Mouse (Mus musculus) kidney, postnatal 14 days (tissue): Measurements from ENCODE around the gene Ash1l.
A peak's percentile ranks its signal among the peaks of the same experiment; 100 is the strongest.

Experiments
- DNase-seq: peaks from one replicate; pipeline ENCODE4 v3.0.0; 2022; ENCODE audit warnings: mixed read lengths

The Ash1l gene

GRCm38 (mm10) chr3:88950576-88951326, at the start of gene Ash1l, which contains the start of gene Dap3:
Gene Ash1l, plus strand, starts transcription at chr3:88950622.
Gene Dap3, minus strand, starts transcription at chr3:88951181.
- peak; percentile 83 for DNase-seq

GRCm38 (mm10) chr3:88904803-88905202, 45.6 kb upstream of the Ash1l start:
- DNase-seq, result no peak

GRCm38 (mm10) chr3:88905209-88905608, 45.2 kb upstream of the Ash1l start:
- no peak for DNase-seq

DNA sequence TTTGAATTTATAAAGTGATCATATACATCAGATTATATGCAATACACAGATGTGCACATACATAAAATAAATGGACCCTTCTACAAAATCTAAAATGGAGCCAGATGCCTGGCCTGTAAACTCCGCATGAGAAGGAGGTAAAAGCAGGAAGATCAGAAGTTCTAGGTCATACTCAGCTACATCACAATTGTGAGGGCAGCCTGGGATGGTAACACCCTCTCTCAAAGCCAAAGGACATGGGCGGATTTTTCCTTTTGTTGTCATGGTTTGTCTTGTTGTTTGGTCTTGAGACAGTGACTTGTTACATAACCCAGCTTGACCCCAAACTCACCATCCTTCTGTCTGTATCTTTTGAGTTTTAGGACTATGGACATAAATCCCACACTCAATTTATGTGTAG, 44.7 kb upstream of the Ash1l start:
- DNase-seq, result no peak

DNA sequence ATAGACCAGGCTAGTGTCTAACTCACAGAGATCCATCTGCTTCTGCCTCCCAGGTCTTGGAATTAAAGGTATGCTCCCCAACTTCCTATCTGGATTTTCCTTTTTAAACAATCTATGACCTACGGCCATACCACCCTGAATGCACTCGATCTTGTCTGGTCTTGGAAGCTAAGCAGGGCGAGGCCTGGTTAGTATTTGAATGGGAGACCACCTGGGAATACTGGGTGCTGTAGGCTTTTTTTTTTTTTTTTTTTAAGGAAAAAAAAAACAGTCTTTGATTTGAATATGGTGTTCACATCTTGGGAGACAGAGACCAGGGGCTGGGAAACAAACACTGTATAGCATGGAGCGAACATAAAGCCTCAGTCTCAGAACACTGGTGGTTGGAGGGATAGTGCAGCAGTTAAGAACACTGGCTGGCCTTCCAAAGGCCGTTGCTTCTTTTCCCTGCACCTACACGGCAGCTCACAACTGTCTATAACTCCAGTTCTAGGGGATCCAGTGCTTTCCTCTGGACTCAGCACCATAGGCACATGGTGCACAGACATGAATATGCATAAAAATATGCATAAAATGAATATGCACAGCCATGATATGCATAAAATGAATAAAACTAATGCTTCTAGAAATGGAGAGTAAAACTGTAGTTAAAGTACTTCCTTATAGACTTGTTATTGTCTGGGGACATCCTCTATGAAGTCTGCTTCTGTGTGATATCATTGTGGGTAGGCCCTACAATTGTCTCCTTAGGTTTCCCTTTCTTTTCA, 43.8 kb upstream of the Ash1l start:
- no peak for DNase-seq

DNA sequence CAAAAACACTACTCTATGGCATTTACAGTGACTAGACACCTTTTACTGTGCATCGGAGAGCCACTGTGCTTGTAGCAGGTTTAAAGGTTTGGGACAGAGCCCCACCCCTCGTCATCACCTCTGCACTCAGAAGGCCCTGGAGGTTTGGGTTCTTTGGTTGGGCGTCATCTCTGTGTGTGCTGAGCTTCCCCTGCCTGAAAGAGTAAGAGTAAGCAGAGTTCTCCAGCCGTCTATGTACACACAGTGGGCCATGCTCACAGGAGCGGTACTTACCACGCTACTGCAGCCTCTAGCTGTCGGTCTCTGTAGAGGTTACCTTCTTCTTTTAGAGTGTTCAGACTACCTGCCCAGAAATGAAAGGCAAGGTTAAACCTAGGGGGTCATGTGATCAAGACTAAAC, 37.8 kb upstream of the Ash1l start:
- DNase-seq, result no peak

DNA sequence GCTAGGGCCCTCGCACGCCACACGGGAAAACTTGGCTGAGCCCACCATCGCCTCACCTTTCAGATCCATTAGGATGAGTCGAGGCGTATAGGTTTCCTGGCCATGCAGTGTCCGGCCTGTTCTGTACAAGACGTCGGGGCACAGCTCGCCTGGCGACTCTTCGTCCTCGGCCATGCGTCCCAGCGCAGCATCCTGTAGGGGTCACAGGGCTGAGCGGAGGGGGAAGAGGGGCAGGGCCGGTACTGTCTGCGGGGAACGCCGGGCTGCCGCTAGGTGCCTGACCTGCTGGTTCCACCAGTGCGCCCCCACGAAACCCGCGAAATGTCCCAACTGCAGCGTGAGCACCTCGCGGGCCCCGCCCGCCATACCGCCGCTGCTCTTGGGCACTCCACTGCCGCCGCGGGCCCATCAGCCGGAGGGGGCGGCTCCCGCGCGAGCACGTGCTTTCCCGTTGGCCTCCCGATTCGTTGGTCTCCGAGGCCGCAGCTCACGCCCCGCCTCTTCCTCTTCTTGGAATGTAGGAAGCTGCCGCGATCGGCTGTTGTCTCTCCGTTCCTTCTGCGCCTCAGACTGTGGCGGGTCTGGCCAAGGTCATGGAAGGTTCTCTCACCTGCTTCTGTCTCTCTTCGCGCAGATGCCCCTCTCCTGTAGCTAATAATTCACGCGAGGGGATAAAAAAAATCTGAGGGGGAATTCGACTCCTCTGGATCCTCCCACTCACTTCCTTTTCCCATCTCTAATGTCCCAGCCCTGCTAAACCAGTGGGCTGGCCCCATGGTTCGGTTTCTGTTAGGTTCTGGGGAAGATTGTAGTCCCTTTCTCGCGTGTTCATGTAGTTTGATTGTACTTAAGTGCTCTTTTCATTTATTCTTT, 36.7 kb upstream of the Ash1l start, which contains the start of gene Msto1:
Gene Msto1, minus strand, starts transcription at position 489 of the 873 bp plus-strand sequence.
- peak; percentile 95 for DNase-seq

GRCm38 (mm10) chr3:88914384-88914810, 36.0 kb upstream of the Ash1l start:
- no peak for DNase-seq

- peak; percentile 33 for DNase-seq
Measured at GRCm38 (mm10) chr3:88918981-88919380, 31.4 kb upstream of the Ash1l start.

- DNase-seq, result no peak
Measured at GRCm38 (mm10) chr3:88921411-88921810, 29.0 kb upstream of the Ash1l start.

- no peak for DNase-seq
Measured at GRCm38 (mm10) chr3:88923989-88924591, 26.3 kb upstream of the Ash1l start.

DNA sequence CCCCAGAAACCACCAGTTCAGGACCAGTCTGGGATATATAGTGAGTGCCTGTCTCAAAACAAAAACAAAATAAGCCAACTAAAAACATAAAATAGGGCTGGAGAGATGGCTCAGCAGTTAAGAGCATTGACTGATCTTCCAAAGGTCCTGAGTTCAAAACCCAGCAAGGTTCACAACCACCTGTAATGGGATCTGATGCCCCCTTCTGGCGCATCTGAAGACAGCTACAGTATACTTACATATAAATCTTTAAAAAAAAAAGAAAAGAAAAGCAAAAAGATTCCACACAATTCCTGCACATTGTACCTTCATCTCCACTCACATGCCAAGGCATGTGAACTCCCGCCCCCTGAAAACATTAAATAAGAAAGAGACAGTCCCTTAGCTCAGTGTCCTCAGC, 24.8 kb upstream of the Ash1l start:
- no peak for DNase-seq

- DNase-seq, result no peak
Measured at GRCm38 (mm10) chr3:88929501-88929900, 20.9 kb upstream of the Ash1l start.

DNA sequence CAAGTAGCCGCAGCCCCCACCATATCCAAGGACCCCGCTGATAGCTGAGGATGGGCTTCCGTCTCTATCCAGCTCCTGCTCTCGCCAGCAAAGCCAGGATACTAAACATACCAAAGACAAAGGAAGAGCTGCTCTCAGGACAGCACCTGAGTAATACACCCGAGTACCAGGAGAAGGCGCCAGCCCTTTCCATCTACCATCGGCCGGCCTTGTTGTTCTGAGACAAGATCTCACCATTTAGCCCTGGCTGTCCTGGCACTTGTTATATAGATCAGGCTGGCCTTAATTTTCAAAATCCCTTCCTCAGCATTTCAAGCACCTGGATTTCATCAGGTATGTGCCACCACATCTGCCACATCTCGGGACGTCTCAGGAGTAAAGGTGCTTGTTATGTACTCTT, 11.4 kb upstream of the Ash1l start:
- no peak for DNase-seq

DNA sequence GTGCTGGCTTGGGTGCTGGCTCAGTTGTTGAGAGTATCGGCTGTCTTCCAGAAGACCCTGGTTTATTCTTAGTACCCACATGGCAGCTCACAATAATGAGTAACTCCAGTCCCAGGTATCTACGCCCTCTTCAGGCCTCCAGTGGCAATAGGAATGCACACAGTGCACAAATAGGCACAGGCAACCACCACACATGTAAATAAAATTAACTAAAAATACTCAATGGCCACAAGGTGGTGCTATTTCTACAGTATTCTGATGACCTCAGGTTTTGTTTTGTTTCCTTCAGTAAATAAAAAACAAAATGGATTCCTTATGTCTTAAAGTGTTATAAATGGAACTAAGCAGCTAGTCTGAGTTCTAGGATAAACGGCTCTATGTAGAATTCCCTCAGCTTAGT, 10.7 kb upstream of the Ash1l start:
- peak; percentile 38 for DNase-seq

DNA sequence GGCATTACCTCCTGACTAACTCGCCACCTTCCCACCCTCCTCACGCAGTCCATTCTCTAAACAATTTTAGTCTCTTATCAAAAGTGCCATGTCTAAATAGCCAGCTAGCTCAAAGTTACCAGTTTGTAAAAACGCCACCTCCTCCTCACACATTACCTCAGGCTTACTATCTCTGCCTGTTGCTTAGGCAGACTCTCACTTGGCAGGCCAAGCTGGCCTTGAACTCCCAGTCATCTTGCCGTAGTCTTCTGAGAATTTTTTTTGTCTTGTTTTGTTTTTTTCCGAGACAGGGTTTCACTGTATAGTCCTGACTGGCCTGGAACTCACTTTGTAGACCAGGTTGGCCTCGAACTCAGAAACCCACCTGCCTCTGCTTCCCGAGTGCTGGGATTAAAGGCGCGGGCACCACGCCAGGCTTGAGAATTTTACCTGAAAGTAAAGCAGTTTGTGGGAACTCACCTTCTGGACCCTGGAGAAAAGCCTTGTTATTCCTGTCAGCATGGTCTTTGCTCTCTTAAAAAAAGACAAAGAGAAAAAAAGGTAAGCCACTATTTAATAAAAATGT, 8.0 kb upstream of the Ash1l start:
- no peak for DNase-seq

DNA sequence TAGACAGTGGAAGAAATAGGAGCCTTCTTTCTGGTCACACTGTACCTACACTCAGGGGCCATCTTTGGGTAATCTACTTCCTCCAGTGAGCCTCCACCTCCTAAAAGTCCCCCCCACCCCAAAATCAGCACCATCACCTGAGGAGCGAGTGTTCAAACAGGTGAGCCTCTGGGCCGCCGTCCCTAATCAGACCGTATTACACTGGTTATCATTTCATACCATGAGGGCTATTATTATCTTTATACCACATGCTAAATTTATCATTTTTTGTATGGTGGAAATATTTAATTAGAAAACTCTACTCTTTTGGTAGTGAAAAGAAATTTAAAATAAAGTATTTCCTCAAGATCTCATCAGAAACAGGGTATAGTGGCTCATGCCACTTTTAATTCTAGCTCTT, 6.3 kb upstream of the Ash1l start:
- no peak for DNase-seq

- DNase-seq, result peak; percentile 95
Measured at GRCm38 (mm10) chr3:88949786-88950575, 441 bp upstream of the Ash1l start.

GRCm38 (mm10) chr3:88951327-88951800, 942 bp downstream of the Ash1l start:
- DNase-seq, result no peak

- no peak for DNase-seq
Measured at GRCm38 (mm10) chr3:88953246-88953645, 2.8 kb downstream of the Ash1l start.

DNA sequence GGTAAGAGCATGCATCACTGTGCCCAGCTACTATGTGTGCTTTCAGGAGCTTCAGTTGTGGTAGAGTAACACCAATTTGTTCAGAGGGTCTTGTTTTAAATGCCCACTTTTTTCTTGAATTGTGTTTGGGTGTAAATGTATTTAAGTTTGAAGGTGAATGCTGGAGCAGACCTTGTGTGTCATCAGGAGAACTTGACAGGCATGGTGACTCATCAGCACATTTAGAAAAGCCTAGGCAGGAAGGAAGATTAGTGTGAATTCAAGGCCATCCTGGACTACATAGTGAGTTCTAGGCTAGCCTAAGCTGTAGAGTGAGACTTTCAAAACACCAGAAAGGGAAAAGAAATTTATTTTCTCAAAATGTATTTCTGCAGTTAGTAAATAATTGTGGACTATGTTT, 3.3 kb downstream of the Ash1l start:
- DNase-seq, result no peak
